Mouse (Mus musculus): ENCODE data around the gene Ank3. TPM values are rescaled to one million over a fixed set of nuclear protein-coding genes. Genes with fewer than 3 reads are reported as not detected.
"Not testable (repeated sequence)": the region's sequence is repeated elsewhere in the genome, so short reads cannot be mapped to it uniquely, and the experiment has no call there.

The Ank3 gene
- total RNA-seq, 2 experiments from 2014 or later, result not detected

DNA sequence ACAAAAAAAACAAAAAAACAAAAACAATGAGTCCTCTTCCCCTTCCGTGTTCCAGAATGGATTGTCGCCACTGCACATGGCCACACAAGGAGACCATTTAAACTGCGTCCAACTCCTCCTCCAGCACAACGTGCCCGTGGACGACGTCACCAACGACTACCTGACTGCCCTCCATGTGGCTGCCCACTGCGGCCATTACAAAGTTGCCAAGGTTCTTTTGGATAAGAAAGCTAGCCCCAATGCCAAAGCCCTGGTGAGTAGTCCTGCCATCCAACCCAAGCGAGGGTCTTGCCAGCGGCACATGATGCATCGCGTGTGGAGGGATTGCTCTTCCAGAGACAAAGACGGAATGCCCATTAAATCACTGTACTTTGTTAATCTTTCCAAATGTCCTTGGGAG lies 472.4 kb downstream of the Ank3 start:
- ATAC-seq (ENCODE audit: poor library complexity, severe bottlenecking), result no peak

DNA sequence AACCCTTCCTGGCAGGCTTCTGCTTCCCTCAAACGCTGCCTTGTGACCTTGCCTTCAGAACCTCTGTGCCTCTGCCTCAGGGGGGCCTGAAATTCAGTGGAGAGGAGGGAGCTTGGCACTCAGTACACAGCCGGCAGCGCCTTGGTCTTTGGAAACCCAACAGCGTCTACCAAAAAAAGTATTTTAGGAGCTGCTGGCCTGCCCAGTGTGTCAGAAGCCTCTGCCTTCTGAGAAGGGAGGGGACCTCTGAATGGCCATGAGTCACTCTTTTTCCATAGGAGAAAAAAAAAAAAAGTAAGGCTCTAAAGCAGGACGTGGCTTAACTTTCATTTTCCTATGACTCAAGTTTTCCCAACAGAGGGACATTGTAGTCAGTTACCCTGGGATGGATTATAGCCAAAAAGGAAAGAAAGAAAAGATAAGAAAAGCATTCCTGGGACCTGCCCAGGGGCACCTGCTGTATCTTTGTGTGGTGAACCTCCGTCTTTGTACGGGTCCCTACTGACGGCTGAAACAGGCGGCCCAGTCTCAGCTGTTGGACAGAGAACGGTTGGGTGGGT lies 473.7 kb downstream of the Ank3 start:
- no peak for ATAC-seq (ENCODE audit: poor library complexity, severe bottlenecking)

DNA sequence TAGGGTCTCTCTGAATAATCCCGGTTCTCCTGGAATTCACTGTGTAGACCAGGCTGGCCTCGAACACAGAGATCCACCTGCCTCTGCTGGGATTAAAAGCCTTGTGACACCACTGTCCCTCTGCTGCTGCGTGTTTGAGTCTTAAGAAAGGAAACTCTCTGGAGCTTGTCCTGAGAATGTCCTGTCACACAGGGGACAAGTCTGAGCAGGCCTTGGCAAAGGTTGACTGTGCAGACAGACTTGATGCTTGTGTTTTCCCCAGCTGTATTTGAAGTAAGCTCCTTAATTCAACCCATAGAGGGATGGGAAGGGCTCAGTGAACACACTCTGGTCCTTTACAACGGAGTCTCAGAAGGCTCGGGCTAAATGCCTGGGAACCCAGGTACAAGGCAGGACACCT lies 474.3 kb downstream of the Ank3 start:
- ATAC-seq (ENCODE audit: poor library complexity, severe bottlenecking), result no peak

DNA sequence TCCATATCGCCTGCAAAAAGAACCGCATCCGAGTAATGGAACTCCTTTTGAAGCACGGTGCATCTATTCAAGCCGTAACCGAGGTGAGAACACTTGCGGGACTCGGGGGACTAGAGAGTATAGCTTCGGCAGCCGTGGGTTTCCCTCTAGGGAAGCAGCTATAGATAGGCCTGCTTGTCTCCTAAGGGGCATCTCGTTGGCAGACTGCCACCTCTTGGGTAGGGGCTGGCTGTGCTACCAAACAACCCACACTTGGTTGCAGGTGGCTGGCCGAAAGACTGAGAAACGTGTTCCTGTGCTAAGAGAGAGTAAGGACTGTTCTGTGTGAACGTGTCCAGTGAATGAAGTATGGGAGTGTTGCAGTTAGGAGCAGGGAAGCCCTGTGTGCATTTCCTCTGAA lies 476.2 kb downstream of the Ank3 start:
- ATAC-seq (ENCODE audit: poor library complexity, severe bottlenecking), result no peak

DNA sequence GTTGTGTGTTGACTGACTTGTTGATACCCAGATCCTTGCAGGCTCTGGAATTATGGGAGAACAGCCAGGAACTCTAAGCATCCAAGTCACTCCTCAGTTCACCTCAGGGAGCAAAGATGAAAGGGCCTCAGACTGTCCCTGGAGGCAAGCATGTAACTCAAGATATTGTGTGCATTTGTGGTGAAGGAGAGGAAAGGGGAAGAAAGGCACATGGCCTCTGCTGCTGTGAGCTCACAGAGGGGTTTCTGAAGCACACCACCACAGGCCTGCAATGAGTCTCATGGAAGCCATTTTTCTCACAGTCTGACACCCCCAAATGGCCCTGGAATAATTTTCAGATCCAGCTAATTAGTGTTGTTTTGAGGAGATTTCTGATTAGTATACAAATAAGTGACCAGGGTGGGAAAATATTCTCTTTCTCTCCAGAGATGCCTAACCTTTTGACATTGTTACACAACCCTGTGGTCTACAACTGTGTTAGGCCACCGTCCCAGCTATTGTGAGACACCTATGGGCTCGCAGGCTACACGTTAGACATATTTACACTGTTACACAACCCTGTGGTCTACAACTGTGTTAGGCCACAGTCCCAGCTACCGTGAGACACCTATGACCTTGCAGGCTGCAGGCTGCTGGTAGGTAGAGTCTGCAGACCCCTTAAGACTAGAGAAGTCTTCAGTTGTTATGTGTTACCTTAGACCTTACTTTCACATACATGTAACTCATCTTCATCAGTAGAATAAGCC lies 485.5 kb downstream of the Ank3 start:
- peak; percentile 88 for ATAC-seq (ENCODE audit: poor library complexity, severe bottlenecking)

DNA sequence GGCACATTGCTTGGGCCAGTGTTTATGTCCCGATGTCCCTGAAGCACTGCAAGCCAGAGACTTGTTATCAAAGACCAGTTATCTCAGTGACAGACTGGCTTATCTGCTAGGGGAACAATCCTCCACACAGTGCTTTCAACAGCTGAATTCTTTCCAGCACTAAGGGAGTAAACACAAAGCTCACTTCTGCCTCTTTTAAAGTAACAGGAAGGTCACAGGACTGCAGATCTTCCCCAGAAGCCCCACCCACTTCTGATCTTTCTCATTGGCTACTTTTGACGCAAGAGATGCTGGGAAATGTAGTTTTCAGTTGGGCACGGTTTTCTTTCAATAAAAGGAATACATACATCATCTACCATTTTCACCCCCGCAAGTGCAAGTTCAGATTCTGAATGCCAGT lies 489.8 kb downstream of the Ank3 start:
- peak; percentile 71 for ATAC-seq (ENCODE audit: poor library complexity, severe bottlenecking)

DNA sequence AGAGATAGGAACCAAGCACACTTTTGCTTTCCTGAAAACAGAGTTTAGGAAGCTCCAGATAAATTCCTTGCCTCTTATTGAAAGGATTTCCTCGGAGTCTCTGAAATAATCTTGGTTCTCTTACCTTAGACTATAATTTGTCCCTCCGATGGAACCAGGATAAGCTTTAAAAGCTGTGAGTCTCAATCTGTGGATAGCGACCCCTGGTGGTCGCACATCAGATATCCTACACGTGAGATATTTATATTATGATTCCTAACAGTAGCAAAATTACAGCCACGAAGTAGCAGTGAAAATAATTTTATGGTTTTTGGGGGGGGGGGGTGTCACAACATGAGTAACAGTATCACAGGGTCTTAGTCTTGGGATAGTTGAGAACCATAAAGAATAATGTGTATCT lies 491.2 kb downstream of the Ank3 start:
- 0 out of 2 replicates have a peak, but pooled peaks have one; percentile 42 for ATAC-seq (ENCODE audit: poor library complexity, severe bottlenecking)

DNA sequence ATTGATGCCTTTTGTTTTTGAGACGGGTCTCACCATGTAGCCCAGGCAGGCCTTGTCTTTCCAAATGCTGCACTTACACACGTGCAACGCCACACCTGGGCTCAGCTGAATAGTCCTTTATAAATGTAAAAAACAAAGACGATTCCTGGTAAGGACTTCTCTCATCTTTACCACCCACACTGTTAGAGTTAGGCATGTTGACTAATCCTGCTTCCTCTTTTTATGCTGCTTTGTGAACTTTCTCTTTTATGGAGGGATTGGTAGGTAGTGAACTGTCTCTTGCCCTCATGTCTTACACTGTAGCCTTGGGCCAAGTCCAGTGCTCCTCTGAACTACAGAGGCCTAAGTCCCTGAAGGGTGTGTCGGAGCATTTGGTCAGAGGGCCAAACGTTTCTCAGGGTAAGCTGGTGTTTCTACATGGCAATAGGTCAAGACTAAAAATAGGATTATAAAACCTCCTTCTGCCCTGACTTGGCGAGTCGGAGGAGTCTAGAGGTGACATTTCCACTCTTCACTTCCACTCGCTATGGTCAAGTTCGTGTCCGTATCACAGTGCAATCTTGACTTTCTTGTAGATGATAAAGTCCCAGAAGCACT lies 491.9 kb downstream of the Ank3 start:
- no peak for ATAC-seq (ENCODE audit: poor library complexity, severe bottlenecking)

DNA sequence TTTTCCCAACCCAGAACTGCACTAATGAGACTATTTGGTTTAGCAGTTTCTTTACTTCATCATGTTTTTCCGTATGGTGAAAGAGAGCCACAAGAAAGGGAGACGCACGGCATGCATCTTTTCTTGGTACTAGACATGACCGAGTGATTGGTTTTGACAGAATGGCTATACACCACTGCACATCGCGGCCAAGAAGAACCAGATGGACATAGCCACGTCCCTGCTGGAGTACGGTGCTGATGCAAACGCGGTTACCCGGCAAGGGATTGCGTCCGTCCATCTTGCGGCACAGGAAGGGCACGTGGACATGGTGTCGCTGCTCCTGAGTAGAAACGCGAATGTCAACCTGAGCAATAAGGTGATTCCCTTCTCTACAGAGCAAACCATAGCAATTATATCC lies 493.6 kb downstream of the Ank3 start:
- no peak for ATAC-seq (ENCODE audit: poor library complexity, severe bottlenecking)

DNA sequence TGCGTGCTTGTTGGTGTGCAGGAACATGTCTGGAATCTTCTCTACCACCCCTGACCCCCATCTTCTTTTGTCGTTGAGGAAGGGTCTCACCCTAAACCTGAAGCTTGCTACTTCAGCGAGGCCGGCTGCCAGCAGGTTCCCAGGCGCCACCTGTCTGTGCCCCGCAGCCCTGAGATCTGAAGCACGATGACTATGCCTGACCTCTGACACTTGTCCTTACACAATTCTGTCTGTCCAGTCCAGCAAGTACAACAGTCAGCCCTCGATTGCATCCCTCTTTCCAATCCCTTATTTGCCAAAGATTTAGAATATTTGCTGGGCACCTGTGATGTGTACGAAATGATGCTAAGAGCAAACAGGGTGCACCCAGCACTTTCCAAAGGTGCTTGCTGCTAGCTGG lies 497.0 kb downstream of the Ank3 start:
- ATAC-seq (ENCODE audit: poor library complexity, severe bottlenecking), result no peak

DNA sequence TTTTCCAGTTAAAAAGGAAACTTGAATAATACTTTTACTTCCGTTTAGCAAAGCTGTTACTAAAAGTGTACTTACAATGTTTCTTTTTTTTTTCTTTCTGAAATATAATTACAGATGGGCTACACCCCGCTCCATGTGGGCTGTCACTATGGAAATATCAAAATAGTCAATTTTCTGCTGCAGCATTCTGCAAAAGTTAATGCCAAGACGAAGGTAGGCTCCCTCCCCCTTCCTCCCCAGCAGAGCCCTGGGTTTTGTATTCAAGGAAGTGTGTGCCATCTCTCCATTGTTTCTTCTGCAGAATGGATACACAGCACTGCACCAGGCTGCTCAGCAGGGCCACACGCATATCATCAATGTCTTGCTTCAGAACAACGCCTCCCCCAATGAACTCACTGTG lies 499.4 kb downstream of the Ank3 start:
- no peak for ATAC-seq (ENCODE audit: poor library complexity, severe bottlenecking)

DNA sequence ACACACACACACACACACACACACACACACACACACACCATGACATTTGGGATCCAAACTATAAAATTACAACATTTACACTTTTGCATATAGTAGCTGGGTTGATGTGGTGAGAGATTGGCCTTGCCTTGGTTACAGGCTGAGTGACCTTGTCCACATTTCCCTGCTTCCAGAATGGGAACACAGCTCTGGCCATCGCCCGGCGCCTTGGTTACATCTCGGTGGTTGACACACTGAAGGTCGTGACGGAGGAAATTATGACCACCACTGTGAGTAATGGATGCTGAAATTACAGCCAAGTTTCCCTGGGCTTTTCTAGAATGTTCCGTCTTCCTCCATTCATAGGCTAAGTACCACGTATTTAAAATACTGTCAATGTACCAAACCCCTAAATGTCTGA lies 500.2 kb downstream of the Ank3 start:
- no peak for ATAC-seq (ENCODE audit: poor library complexity, severe bottlenecking)

DNA sequence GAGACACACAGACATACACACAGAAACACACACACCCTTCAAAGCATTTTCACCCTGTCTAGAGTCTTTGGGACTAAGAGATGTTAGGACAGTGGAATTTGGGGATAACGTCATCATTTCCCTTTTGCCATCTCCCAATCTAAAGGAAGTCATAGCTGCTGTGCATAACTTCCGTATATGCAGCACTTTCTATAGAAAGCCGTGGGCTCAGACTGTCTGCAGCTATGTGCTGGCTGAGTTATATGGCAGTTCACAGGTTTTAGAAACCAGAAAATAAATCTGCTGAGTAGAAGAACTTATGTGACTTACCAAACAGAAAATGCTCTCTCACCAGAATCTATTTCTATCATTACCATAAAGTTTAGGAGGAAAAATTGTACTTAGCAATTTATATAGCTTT lies 501.2 kb downstream of the Ank3 start:
- no peak for ATAC-seq (ENCODE audit: poor library complexity, severe bottlenecking)

DNA sequence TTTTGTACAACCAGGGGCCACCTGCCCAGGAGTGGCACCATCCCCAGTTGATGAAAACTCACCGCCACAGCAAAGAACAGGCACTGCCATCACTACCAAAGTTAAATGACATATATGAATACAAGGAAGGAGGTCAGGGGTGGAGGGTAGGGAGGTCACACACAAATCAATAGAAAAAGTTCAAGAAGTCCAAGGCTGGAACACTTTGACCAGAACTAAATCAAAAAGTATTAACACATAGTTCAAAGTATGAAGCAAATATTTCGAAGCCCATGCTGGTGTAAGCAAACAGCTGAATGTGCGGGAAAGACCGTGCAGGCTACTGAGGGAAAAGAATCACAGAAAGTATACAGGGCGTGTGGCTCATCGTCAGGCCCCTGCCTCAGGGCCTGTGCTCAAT lies 503.5 kb downstream of the Ank3 start:
- no peak for ATAC-seq (ENCODE audit: poor library complexity, severe bottlenecking)

DNA sequence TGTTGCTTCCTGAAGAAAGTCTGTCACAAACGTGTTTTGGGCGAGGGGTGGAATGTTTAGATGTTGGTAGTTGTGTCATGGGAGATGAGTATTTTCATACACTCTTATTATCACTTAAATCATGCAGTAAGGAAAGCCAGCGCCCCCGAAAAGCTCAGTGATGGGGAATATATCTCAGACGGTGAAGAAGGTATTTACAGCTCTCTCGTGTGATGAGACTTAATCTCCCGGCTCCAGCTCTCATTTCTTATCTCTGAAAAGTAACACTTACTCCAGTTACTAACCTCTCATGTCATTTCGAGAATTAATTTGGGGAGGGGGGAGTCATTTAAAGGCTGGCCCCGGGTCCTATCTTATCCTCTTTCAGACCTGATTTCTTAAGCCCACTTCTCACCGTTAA lies 505.7 kb downstream of the Ank3 start:
- ATAC-seq (ENCODE audit: poor library complexity, severe bottlenecking), result no peak

DNA sequence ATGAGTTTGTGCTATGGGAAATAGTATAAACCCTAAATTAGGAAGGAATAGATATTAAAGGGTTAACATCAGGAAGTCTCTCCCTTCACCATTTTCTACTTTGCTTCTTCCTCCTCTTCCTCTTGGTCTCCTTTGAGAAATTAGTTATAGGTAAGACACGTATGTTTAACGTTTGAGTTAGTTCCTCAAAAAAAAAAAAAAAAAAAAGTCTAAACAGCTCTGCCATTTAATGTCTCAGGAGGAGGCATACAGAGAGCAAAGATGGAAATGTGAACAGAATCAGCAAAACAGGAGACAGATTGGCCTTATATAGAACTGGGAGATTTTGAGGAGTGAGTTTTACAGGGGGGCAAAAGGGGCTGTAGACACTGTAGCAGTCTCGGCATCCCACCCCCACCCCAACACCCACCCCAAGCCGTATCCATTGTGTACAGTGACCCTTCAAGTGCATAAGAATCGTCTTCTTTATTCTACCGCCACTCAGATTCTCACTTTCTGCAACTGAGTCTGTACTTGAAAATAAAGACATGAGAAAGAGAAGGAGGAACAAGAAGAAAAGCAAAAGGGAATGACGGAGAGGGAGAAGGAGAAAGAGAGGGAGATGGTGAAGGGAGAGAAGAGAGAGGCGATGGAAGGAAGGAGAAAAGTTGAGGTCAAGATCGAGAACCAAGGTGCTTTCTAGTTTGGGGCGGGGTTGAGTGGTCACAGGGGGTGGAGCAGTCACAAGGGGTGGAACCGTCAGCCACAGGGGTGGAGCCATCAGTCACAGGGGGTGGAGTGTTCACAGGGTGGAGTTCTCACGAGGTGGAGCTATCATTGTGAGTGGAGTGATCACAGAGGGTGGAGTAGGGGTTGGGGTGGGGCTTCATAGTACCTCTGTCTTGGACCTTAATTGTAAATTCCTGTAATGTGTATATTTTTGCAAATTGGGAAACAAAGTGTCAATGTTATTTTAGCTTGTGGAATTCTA lies 509.5 kb downstream of the Ank3 start:
- 0 out of 2 replicates have a peak, but pooled peaks have one; percentile 56 for ATAC-seq (ENCODE audit: poor library complexity, severe bottlenecking)

DNA sequence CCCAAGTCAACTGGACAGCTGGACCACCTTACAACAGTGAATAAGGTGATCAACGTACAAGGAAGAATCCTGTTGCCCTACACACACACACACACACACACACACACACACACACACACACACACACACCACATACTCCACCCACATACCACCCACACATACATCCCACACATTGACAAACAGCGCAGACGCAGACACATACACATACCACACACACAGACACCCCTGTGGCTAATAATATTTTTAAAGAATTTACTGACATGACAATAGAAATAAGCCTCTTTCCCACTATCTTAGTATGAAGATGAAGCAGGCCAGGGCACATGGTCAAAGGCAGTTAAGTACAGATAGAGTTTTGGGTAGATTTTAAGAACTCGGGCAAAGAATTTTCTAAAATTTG lies 511.3 kb downstream of the Ank3 start:
- no peak for ATAC-seq (ENCODE audit: poor library complexity, severe bottlenecking)

DNA sequence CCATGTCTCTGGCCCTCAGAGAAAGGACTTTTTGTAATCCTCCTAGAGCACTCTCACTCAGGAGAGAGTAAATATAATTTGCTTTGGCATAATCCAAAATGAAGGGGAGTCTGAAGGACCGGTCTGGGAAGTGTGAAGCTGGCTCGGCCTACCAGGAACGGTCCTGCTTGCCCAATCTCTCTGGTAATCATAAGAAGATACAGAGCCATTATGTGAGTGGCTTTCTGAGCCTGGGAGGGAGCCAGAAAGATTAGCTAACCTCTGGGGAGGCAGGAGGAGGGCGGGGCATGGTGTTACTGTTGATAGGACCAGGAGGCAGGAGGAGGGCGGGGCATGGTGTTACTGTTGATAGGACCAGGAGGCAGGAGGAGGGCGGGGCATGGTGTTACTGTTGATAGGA lies 511.7 kb downstream of the Ank3 start:
- not testable (repeated sequence) for ATAC-seq (ENCODE audit: poor library complexity, severe bottlenecking)

DNA sequence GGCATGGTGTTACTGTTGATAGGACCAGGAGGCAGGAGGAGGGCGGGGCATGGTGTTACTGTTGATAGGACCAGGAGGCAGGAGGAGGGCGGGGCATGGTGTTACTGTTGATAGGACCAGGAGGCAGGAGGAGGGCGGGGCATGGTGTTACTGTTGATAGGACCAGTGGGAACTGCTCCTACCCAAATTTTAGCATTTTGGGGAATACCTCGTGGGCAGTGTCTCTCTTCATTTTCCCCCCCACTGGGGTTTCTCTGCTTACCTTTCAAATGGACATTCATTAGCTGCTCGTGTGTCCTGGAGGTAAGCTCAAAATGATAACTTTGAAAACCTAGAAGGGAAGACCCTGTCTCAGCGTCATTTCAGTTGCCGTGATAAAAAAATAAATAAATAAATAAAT lies 512.2 kb downstream of the Ank3 start:
- not testable (repeated sequence) for ATAC-seq (ENCODE audit: poor library complexity, severe bottlenecking)

DNA sequence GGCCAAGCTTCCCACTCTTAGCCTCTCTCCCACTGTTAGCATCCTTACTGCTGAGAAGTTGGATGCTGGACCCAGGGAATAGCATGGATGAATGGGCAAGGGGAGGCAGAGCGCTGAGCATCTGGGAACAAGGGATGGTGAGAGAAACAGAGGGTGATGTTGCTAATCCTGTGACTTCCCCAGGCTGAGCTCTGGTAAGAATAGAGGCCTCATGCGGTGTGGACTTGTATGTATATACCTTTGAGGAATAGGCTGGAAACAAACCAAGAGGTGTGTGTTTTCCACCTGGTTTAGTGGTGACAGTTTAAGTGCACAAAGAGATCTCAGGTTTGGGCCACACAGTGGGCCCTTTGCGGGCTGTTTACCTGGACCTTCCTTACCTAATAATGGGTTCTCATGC lies 517.0 kb downstream of the Ank3 start:
- ATAC-seq (ENCODE audit: poor library complexity, severe bottlenecking), result no peak

DNA sequence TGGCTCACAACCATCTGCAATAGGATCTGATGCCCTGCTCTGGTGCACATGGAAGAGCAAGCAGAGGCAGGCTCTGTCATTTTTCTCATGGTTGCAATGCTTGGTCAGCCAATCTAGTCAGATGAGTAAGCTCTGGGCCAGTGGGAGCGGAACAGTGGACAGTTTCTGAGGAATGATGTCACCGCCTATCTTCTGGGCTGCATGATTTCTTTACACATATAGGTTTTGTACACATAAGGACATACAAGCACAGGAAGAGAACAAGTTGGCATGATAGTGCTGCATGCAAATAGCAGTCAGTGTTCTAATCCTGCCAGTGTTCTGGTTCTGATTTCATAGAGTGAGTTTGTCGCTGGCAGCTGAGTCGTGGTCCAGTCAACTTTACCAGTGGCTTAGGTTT lies 517.6 kb downstream of the Ank3 start:
- ATAC-seq (ENCODE audit: poor library complexity, severe bottlenecking), result no peak
